Mouse (Mus musculus): ENCODE measurements around the gene Olfr44.

- TF ChIP-seq CTCF (IDR thresholded peaks at IDR 0.05; ENCODE audit: low read depth, low read length) (no peak), POLR2A (IDR thresholded peaks at IDR 0.05; ENCODE audit: extremely low read depth, insufficient read depth, low read length) (no peak)
Observed at GRCm38 (mm10) chr9:39518595-39518994, 24.8 kb upstream of the Olfr44 start.
